Mouse (Mus musculus) thymus, adult 18-20 months (tissue): ENCODE measurements around the gene Plekha5.

Experiments used
- DNase-seq, 2 experiments: peaks; one replicate each; pipeline ENCODE4 v3.0.0; 2022; ENCODE audit warnings: mixed read lengths in 2 of 2

Gene Plekha5

DNA sequence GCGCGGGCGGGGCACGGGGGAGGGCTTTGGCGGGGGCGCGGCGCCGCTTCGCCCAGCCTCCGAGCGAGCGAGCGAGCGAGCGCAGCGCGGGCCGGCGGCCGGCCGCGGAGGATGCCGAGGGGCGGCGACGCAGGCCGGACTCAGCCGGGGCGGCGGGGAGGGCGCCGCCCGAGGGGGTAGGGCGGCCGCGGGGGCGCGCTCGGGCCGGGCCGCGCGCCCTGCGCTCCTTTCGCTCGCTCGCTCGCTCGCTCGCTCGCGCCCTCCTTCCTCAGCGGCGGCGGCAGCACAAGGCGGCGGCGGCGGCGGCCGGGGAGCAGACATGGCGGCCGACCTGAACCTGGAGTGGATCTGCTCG lies at the start of gene Plekha5:
Plekha5 (plus strand) TSS at position 209 of the 355 bp plus-strand sequence.
- DNase-seq = no peak

DNA sequence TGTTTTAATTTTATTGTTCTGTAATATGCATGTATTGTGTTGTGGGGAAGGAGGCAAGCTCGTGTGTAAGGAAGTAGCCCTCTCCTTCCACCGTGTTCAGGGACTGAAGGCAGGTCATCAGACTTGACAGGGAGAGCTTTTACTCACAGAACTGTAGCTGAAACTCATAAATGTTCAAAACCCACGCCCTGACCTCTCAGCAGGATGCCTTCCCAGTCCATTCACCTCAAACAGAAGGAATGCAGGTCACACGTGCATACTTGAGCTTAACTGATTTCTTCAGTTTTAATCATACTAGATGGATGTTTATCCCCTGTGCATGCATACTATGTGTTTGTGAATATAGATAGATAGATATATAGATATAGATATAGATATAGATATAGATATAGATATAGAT lies 48.2 kb upstream of the Plekha5 start:
- DNase-seq = no peak

DNA sequence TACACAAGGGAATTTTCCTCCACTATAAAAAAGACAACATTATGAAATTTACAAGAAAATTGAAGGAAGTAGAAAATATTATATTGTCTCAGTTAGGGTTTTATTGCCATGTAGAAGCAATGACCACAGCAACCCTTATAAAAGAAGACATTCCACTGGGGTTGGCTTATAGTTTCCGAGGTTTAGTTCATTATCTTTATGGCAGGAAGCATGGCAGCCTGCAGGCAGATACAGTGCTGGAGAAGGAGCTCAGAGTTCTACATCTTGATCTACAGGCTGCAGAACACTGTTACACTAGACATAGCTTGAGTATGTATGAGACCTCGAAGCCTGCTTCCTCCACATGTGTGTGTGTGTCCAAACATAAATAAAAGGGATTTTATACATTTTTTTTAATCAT lies 43.3 kb upstream of the Plekha5 start:
- DNase-seq = no peak

DNA sequence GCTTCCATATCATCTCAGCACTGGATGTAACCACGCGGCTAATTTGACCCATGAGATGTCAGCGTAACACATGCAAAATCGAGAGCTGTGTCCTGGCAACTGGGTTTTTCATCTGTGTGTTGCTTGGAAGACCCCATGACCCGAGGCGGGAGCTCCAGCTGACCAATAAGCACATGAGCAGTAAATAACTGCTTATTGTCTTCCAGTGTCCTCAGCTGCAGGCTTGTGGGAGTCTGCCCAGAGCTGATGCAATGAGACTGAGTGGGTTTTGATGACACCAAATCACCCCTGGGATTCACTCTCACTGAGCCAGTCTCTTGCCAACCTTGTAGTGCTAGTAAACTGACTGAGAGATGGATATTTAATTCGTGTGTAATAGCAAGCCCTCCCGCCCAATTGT lies 42.7 kb upstream of the Plekha5 start:
- no peak for DNase-seq

DNA sequence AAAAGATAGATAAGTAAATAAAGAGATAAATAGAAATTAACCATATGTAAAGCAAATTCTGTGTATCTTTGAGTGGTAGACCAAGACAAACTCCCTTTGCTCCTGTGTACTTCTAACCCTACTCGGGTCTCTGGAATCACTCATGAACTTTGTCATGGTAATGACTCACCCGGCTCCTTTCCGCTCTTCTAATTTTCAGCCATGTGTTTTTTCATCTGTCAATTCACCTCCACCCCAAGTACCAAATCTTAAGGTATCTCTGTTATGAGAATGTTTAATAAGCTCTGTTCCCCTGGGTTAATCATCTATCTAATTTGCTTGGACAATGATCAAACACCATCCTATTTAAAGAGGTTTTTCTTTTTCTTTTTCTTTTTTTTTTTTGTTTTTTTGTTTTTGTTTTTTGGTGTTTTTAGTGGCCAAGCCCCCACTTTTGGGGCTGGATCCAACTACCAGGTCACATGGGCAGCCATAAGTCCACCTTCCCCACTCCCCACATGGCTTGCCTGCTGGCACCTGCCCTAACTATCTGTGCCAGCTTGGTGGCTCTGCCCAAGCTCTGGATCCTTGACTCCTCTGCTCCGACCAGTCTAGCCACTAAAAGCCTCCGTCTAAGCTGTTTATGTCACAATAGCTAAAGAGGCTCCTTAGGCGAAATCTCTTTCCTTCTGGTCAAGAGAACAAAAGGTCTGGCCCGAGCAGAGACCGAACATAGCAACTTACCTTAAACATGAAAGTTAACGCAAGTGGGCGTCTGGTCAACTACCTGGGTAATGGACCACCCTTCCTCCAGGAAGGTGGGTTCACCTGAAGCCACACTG lies 40.1 kb upstream of the Plekha5 start:
- no peak for DNase-seq

DNA sequence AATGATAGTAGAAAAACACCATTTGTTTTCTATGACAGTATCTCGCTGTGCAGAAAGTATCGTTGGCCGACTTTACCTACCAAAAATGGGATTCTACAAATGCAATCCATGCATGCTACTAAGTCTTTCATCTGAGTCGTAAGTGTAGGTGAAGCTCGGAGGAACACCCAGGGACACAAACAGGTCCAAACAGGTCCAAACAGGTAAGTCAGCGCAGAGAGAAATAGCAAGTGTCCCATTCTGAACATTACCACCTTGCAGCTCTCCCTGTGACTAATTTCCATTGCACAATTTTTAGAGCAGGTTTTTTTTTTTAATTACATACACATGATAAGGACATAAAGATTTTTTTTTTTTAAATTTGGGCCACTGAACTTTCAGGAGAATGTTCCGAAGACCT lies 27.2 kb upstream of the Plekha5 start:
- no peak for DNase-seq

DNA sequence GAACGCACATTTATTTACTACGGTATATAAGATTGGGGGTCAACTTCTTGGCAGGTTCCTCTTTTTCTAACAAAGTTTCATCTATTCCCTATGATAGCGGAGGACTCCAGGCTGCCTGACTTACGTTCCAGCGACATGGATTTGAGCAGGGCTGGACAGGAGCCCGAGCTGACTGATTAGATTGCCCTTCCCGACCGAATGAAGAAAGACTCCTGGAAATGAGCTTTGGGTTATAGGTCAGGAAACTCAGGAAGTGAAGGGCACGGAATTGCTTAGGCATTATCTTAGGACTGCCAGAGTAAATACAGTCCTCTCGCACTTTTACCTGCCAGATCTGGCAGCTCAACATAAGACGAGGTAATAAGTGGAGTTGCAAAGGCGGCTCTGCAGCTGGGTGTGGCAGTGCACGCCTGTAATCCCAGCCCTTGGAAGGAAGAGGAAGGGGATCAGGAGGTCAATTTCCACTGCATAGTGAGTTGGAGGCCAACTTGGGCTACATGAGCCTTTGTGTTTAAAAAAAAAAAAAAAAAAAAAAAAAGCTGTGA lies 21.0 kb upstream of the Plekha5 start:
- DNase-seq = no peak

DNA sequence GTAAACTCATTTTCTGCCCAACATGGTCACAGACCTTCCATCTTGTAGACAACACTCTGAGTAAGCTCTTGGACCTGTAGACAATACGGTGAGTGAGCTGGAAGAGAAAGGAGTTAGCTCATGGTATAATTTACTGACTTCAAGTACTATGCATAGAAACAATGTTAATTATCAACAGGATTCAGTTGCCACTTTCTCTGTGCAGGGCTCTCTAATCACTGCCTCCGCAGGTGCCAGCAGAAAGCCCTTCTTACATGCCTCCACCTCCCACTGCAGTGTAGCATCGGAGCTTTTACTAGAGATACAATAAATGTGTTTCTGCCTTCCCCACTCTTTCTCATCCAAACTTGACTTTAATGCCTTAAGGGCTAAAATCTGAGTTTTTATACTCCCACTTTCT lies 11.9 kb upstream of the Plekha5 start:
- DNase-seq = no peak

DNA sequence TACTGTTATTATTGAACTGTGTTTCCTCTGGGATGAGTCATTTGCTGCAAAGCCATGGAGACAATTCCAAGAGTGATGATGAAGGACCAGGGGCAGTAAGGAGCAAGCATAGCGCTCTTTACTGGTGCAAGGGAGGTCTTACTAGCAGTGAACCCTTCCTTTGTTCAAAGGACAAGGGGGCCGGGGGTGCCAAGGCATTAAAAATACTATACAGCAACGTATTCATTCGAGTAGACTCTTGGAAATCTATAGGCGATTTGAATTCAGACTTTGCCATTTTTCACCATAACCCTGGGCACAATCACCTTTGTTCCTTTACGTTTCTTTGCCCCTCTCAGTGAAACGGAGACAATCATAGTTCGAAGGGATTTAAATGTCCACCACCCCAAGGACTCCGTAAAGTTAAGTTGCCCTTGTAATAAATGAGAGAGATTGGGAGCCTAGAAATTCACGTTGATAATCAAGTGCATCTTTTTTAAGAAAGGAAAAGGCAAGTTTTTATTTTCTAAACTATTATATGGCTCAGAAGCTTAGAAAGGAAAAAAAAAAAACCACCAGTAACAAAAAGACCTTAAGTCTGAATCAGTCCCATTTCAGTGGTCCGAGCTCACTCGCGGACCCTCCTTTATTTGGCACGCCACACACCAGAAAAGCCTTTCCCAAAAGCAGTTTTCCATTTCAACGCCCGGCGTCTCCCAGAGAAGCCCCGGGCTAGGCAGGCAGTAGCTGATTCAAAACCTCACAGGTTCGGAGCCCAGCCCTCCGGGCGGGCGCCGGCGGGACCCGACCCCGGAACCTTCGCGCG lies 611 bp upstream of the Plekha5 start:
- peak; percentile 38 to 45 for DNase-seq

DNA sequence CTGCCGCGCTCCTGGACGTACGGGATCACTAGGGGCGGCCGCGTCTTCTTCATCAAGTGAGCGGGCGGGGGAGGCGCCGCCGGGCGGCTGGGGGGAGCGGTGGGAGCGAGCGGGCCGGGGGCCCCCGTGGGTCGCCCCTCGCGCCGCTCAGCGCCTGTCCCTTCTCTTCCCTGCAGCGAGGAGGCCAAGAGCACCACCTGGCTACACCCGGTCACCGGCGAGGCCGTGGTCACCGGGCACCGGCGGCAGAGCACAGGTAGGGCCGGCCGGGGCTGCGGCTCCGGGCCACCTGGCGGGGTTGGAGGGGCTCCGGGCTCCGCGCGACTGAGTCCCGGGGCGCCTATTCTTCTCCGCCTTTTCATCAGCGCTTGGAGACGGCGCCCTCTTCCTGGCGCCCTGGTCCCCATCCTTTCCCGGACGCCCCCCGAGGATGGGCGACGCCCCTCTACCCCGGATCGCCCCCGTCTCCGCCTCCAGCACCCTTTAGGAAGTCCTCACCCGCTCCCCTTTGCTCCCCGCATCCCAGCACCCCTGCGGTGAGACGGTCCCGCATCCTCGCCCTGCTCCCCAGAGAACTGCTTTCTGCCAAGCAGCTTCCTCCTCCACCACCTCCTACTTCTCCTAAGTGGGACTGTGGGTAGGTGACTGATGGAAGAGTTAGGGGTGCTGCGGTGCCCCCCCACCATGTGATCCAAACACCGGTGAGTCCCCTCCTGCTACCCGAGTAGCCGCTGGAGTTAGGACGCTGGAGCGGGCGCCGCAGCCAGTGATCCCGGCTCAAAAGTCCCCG lies 542 bp downstream of the Plekha5 start:
- peak; percentile 41 to 51 for DNase-seq

DNA sequence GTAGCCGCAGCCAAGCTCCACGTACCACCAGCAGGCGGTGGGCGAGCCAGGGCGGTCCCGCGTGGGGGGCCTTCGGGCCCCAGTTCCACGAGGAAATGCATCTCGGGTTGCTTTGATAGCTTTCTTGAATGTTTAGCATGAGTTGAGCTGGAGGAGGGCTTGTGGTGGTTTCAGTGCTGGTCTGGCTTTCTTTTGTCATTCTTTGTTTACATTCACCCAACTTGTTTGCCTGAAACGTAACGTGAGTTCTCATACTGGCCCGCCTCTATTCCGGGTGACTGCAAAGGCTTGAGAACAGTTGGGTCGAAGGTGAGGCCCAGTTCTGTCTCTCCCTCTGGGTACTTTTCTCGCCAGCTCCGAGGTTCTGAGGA lies 1.1 kb downstream of the Plekha5 start:
- DNase-seq = peak; percentile 15 to 27

DNA sequence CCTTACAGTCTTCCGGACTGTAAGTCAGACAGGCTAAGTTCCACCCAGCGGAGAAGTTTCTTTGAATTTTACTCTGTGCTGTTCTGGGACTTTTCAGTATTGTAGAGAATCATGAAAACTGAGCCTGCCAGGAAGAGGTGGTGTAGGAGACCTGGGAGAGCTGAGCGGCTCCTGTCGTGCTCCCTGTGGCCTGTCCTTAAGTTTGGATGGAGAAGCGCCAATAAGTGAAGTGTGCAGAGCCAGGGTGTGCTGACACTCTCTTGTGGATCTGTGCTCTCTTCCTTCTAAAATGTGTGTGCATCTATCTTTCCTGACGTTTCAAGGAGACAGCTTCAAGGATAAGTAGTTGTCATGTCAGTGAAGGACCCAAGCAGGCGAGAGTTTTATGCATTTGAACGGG lies 5.4 kb downstream of the Plekha5 start:
- DNase-seq = no peak

DNA sequence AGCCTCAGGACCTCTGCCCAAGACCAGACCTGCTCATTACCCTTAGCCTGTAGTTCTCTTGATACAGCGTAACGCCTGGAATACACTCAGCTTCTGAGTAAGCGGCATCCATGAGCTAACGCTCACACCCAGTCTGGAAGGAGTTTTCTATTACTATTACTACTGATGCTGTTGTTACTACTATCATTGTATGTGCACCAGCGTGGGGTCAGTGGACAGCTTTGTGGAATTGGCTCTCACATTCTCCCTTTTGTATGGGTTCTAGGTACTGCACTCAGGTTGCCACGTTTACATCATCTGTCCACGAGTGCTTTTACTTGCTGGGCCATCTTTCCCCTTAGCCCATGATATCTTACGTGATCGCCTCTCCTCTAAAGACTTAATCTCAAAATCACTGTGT lies 8.5 kb downstream of the Plekha5 start:
- DNase-seq = no peak

DNA sequence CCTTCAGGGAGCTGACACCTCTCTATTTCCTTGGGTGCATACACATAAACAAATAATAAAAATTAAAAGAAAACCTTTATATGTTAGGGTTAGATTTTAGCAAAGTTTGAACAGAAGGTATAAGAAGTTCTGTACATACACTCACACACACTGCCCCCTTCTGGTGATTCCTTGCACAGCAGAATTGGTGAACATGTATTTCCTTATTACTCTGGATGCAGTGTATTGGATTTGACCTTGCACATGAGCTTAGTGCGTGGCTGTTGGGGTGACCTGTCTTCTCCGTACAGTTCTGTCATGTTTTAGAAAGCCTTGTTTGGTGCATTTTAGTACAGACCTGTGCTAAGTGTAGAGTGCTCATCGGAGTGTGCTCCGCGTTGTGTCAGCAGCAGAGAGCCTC lies 19.5 kb downstream of the Plekha5 start:
- DNase-seq = no peak

DNA sequence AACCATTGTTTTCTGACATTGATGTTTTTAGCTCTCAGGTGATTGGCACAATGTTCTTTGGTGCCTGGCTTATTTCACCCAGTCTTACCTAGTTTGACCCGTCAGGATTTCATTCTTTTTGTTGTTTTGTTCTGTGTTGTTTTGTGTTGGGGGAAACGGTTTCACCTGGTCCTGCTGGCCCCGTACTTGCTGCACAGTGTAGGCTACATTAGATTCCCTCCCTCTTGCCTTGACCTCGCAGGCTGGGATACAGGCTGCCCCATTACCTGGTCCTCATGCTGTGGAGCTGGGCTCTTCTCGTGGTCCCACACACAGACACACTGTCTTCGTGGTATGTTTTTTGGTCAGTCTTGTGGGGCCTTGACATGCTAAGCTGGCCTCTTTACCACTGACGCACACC lies 20.3 kb downstream of the Plekha5 start:
- DNase-seq = no peak

DNA sequence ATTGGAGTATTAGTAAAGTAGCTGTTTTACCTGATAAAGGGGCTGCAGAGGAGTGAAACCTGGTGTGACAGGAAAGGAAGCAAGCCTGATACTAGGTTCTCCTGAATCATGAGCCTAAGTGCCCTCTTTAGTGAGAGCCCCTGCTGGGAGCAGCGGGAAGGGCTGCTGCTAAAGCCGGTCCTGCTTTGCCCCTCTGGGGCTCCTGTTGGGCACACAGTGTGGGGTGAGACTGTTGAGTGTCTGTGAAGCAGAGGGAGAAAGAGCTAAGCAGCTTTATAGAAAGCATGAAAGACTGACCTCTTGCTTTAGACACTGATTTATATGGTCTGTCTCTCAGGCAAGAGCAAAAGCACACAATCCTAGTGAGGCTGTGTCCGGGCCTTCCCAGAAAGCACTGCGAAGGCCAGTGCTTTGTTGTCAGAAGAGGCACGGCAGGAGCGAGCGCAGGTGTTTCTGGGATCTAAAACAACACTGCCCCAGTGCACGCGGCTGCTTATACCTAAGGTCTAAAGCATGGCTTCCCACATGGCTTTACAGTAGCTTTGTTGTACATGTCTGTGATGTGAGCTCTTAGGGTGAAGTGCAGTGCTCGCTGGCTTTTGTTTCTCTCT lies 21.1 kb downstream of the Plekha5 start:
- DNase-seq = no peak

DNA sequence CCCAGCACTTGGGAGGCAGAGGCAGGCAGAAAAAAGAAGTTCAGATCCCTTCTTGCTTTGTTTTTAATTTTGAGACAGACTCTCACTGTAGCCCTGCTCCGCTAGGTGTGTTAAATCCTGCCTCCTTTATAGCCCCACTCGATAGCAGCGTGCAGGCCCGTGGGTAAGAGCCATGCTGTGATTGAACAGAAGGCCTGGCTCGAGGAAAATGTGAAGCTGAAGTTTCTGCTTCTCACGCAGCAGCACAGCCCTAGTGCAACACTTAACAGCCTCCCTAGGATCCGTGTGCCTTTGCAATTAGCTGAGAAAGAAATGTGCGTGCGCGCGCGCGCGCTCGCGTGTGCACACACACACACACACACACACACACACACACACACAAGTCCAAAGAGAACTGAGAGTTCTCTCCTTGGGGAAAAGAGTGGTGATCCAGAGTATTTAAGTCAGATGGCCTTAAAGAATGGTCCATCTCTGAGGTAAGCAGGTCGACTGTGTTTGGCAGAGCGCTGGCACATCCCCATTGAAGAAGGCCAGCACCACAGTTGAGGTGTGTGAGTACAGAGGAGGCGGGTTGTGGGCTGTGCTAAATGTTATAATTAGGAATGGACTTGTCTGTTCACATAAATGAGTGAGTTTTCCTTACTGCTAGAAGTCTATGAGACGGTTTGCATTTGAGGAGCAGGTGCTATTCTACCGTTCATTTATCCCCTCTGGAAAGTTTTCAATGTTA lies 24.3 kb downstream of the Plekha5 start:
- no peak for DNase-seq

DNA sequence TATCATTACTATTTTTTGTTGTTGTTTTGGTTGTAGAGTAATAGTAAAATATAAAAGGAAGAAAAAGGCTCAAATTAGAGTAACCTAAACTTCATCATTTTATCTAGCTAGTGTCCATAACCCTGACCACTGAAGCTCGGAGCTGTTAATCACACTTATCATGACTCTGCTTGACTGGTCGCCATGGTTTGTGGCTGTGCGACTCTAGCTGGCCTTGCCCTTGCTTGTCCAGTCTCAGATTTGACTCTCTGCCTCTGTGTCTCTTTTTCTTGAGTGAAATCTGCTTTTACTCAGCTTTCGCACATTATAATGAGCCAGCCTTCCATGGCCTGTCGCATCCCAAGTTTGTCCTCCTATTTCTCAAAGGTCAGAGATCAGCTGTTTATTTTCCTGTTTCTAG lies 26.8 kb downstream of the Plekha5 start:
- no peak for DNase-seq

DNA sequence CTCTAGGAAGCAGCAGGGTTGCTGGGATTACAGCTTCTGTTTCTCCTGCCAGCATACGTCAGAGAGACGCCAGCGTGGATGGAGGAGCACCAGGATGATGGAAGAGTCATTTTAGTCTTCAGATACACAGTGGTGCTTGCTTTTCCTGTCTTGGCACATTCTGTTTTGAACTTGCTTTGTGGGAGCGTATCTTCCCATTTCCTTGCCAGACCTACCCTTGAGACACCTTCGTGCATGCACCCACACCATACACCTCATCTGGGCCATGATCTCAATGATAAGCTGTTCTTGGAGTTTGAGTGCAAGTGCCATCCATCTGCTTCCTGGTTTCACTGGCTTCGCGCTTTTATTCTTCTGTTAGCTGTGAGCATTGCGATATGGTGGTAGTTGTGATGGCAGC lies 28.9 kb downstream of the Plekha5 start:
- DNase-seq = no peak

DNA sequence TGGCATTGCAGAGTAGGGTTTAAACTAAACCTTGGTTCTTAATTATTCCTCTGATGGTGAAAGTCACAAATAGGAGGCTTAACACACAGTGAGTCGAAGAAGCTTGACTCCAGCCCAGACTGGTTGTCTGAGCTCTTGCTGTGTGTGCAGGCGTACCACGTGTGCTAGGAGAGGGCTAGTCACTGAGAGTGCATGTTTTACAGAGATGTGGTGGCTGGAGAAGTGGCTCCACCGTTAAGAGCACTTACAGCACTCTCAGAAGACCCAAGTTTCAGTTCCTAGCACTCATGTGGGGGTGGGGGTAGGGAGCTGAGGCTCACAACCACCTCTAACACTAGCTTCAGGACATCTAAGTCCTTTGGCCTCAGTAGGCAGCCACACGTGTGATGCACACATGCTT lies 29.6 kb downstream of the Plekha5 start:
- no peak for DNase-seq

DNA sequence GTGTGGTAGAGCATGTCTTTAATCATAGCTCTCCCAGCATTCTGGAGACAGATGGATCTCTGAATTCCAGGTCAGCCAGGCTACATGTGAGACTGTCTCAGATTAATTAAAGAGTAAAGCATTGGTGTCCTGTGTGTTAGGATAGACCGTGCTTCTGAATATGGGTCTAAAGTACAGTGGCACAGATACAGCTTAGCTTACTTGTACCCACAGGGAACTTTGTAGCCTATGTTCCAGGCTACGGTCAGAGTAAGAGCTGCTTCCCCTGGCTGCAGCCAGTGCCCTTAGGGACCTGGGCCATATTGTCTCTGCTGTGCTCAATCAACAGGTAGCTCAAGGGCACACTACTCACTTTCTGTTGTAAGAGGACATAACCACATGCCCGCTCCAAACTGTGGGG lies 30.5 kb downstream of the Plekha5 start:
- DNase-seq = no peak

DNA sequence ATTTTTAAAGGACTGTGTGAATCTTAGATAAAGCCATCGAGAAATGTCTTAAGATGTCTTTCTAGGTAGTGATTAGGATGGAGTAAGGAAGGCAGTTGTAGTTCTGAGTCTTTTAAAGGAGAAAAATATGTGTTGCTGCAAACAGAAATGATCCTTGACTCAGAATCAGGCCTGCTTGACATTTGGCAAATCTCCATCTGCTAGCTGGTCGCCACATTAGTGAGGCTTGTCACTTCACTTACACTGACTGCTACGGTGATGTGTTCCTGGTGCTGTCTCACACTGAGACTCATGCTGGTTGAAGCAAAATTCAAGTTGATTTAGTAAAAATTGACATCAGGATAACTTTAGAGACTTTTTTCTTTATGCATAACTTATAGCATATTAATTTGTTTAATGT lies 32.0 kb downstream of the Plekha5 start:
- no peak for DNase-seq
